Mouse (Mus musculus) WW6 (cell line): ENCODE data around the gene 4921536K21Rik.
"Not testable (repeated sequence)": the region's sequence is repeated elsewhere in the genome, so short reads cannot be mapped to it uniquely, and the experiment has no call there.

Experiments used
- DNase-seq: peaks from one replicate; pipeline ENCODE4 v3.0.0-alpha.2; 2013; ENCODE audit warnings: low read depth, low spot score

The 4921536K21Rik gene

DNA sequence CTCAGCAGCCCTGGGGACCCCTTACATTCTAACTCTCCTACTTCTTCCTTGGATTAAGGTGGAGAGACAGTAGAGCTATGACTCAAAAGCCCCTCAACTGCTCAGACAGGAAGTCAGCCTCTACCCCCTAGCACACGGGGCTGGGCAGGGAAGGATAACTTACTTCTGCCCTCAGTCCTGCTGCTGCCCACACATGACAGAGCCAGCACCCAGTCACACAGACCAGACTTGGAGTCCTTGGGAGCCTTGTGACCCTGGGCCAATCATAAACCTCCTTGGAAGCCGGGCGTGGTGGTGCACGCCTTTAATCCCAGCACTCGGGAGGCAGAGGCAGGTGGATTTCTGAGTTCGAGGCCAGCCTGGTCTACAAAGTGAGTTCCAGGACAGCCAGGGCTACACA, 16.5 kb upstream of the 4921536K21Rik start:
- DNase-seq = not testable (repeated sequence)

DNA sequence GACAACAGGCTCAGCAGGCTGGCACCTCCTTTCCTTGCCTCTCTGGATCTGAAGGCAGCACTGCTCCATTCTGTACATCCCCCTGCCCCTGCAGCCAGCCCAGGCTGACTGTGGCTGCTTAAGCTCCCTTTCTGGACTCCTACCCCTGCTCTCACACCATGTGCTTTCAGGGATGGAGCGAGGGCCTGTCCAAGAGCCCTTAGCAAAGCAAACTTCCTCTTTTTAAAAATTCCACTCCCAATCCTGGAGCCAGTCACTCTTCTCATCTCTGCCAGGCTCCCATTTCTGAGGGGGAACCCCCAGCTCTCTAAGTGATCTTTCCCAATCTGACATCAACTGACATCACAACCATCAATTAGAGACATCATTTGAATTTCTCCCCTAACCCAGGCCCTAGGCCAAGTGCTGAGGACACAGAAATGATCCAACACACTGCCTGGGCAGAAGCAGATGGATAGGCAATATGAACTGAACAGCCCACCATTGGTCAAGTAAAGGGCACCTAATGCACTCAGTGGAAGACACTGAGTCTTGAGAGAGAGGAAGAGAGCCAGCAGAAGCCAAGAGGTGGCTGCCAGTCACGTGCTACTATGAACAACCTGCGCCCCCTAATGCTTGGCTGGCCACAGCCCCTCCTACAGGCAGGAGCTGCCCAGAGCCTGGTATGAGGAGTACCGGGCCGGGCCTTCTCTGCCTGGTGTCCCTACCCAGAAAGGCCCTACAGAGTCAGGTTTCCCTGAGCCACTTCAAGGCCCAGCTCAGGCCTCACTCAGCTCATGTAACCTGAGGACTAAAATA, 15.8 kb upstream of the 4921536K21Rik start:
- DNase-seq = no peak

DNA sequence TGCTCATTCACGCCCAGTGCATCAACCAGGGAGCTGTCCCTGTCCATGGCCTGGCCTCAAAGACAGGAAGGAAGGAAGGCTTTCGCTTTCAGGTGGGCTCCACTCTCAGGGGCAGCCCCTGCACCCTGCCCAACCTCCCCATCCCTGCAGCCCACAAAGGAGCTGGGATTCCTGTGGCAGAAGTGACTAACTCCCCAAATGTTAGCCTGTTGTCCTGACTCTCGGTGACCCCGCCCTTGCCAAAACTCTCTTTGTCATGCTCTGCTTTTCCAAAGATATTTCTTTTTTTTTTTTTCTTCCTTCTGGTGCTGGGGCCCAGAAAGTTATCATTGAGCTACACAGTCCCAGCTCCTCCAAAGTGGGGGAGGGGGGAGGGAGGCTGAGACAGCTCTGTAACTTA, 14.3 kb upstream of the 4921536K21Rik start:
- no peak for DNase-seq

DNA sequence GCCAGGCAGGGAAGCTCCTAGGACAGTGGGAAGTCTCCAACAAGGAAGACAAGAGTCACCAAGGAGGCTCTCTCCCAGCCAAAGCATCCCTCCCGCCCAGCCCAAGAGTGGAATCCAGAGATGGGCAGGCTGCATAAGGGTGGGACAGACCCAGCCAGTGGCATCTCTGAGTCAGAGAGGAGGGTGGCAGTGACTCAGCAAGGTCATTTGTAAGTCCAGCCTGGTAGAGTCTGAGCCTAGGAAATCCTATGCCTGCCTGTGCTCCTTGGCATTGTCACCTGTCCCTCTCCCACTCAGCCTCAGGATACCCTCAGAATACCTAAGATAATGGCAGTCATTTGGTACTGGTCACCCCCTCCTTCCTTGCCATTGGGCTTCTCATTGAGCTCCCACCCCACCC, 10.5 kb upstream of the 4921536K21Rik start:
- no peak for DNase-seq

GRCm38 (mm10) chr11:3904673-3905072, 9.8 kb upstream of the 4921536K21Rik start:
- DNase-seq = no peak

DNA sequence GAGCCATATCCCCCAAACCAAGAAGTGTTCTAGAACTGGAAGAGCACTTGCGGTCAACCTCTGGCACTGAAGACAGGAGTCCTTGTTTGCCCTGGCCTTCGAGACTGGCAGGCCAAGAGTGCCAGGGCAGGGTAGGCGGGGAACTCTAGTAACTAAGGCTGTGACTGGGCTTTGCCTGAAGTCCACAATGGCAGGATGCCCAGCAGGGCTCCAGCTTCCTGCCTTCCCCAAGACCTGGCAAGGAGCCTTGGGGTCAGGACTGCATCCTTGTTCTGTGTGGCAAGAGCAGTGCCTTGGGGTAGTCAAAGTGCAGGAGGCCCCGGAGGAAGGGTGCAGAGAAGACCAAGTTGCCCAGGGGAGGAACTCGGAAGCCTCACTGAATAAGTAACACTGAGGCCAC, 8.1 kb upstream of the 4921536K21Rik start:
- no peak for DNase-seq

GRCm38 (mm10) chr11:3902516-3902915, 7.6 kb upstream of the 4921536K21Rik start:
- DNase-seq = no peak

DNA sequence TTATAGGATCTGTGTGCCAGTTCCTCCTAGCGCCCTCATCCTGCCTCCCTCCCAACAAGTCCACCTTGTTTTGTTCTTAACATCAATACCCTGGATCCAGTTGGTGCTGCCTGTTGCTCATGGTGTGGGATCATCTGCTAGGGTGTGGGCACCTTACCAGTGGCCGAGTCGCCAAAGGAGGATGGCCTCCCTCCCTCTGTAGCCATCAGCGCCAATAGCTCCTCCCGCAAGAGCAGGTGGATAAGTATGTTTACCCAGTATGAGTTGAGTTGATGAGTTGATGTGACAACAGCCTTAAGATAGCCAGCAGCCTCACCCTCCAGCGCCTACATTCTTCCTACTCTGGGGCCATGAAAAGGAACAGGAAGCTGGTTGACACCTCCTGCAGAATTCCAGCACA, 5.4 kb upstream of the 4921536K21Rik start:
- DNase-seq = no peak

DNA sequence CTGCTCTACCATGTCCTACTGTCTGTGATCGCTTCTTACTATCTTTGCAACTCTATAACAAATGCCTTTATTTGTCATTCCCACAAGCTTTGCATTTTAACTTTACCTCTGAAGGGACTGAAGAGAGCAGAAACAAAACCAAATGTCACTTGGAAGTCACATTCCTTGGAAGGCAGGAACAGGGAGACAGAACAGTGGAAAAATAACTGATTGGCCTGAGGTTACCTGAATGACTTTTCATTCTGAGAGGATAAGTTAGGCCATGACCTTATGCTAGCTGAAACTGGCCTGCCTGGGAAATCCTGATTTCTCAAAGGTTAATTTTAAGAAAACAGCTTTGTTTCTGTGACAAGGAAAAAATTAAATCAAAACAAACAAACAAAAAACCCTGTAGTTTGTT, 1.0 kb upstream of the 4921536K21Rik start:
- DNase-seq = no peak

GRCm38 (mm10) chr11:3895458-3895857, 560 bp upstream of the 4921536K21Rik start:
- DNase-seq = no peak

DNA sequence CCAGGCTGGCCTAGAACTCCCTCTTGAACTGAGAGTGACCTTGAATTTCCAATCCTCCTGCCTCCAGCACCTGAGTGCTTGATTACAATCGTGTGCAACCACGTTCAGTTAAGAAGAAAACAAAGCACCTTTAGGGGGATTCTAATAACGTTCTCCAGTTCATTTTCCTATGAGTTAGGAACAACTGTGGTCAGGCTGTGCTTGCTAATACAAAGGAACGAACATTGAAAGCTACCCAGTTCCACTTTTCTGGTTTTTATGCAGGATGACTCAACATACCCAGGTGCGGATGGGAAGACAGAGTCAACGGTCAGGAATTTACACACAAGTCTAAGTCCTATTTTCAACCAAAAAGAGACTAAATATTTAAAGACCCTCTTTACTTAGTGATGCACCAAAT, 928 bp downstream of the 4921536K21Rik start:
- no peak for DNase-seq

DNA sequence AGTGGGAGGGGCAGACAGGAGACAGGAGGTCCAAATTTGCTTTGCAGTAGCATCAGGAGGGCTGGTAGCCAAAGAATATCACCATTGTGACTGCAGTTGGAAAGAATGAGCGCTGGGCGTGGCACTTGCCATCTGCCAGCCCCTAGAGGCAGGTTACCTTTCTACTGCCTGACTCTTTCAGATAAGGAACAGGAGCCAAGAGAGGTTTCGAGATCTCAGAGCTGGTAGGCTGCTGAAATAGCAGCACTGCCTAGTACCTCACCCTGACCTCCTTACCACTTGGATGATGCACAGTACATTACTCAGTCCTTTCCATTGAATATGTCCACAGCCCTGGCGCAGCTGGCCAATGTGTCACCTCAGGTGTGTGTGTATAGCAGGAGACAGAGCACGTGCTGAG, 7.6 kb downstream of the 4921536K21Rik start:
- DNase-seq = no peak

GRCm38 (mm10) chr11:3883711-3884110, 11.2 kb downstream of the 4921536K21Rik start:
- DNase-seq = no peak

DNA sequence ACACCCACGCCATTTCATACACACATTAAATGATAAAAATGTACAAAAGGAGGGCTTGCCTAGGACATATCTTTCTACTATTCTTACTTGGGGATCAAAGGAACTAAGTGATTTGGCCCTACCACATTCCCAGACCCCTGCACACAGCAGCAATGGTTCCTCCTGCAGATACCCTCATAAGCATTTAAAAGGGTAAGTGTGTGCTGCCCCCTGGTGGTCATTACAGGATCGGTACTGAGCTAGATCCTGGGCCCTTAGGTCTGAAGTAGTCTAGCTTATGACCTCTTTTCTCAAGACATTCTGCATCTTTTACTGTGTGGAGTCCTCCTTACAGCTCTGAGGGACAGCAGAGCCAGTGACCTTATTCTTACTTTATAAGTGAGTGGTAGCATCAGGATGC, 15.1 kb downstream of the 4921536K21Rik start:
- peak; percentile 77 for DNase-seq

DNA sequence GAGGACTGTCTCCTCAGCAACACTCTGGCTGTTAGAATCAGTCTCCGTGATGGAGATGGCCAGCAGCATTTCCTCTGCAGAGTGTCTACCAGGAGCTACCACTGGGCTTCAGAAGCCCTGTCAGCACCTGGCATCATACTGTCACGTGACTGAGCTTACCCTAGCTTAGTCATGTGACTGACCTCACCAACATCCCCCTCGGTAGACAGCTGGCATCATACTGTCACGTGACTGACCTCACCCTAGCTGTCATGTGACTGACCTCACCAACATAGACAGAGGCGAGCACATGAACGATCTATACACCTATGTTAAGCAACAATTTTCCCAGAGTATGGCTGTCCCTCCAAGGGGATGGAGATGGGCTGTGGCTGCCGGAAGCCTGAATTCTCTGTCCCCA, 16.2 kb downstream of the 4921536K21Rik start:
- no peak for DNase-seq

DNA sequence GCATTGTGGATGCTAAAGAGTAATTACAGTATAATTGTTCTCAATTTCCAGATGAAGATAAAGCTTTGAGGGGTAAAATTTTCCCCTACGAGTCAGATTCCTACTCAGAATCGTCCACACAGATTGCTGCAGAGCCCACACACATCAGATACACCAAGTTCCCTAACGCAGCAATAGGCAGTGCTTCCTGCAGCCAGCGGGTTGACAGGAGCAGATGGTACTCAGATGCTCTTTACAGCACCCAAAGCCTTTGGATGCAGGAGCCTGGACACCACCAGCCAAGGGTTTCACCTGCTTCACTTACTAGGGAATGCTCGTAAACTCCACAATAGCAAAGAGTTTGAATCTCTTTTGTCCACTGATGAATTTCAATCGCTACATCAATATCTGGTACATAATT, 18.5 kb downstream of the 4921536K21Rik start:
- no peak for DNase-seq

DNA sequence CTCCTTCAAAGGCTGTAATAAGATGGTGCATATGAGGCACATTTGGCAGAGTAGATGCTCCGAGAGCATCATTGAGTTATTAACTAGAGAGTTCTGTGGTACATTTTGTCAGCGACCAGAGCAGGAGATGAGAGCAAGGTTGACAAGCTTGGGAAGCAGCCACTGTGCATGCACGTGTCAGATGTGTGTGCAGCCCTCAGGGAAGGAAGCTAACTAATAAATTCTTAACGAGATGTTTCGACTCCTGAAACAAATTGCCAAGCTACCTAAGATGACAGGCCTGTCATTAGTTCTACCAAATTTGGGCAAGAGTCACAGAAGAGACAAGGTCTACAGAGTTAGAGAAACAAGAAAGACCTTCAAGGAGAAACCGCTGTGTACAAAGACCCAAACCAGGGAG, 30.6 kb downstream of the 4921536K21Rik start:
- DNase-seq = no peak

DNA sequence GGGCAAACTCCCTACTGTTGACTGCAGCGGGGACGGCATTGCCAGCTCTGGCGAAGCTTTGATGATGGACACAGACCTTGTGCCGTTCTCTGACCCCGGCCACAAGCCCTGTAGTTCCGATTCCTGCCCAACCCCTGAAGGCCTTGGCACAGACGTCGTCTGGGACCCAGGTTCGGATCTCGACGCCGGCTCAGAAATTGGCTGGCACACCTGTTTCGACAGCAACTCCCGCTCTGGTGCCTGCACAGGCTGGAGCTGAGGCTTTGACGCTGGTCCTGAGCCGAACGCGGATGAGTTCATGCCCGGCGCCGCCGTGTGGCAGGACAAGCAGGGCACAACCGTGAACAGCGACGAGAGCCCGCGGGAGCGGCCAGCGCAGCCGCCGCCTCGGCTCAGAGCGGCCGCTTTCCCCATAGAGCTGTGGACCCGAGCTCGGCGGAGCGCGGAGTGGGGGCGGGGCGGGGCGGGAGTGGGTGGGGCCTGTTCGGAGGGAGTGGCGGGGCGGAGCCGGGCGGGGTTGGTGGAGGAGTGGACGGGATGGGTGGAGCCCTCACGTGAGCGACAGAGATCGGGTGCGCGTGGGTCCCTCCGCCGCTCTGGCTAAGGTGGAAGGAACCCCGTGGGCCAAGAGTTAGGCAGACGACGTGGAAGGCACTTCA, 31.3 kb downstream of the 4921536K21Rik start, which contains the start of gene Osbp2:
TSS of gene Osbp2 (minus strand) at position 450 of the 659 bp plus-strand sequence.
- DNase-seq = no peak

GRCm38 (mm10) chr11:3862661-3863453, 32.0 kb downstream of the 4921536K21Rik start:
- DNase-seq = no peak

DNA sequence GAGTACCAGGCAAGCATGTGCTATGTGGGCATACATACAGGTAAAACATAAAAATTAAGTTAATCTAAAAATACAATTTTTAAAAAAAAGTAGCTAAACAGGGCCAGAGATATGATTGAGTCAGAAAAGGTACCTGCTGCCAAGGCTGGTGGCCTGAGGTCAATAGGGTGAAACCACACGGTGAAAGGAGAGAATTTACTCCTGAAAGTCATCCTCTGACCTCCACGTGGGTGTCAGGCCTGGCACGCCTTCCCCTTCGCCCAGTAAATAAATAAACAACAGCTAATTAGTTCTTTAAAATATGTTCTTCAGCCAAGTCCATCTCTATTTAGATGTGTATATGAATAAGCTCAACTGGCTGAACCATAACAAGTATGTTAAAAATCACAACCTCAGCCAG, 34.5 kb downstream of the 4921536K21Rik start:
- no peak for DNase-seq

DNA sequence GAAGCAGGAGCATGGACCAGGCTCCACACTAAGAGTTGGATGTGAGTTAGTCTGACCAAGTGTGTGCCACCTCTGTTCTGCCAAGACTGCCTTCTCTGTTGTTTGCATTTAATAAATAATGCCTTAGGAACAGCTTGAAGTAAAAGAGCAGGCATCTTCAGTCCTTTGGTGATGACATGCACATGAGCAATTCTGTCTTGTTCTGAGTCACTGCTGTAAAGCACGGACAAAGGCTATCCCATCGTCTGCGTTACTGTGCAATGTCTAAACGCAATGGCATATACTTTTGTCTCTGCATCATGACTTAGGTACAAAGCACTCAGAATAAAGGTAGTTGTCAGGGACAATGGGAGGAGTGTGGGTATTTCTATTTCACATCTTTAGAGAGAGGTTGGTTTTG, 35.1 kb downstream of the 4921536K21Rik start:
- DNase-seq = no peak

DNA sequence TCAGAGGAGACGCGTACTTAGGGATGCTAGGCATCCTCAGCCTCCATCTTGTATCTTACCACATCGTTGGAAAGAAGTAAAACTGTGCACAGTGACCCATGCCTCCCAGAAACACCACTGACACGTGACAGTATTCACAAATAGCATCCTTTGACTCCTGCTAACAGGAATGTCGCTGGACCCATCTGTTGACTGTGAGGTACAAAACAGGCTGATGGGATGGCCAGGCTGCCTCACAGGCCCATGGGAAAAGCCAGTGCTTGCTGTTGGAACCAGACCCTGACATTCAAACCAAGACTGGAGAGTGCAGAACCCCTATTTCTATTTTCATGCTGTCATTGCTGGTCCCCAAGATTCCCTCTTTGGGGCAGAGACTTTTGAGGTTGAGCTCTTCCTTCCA, 37.0 kb downstream of the 4921536K21Rik start:
- DNase-seq = no peak
